Mouse (Mus musculus) embryonic facial prominence, embryonic 14.5 days (tissue): ENCODE data around the gene Fkrp. TPM values are rescaled to one million over a fixed set of nuclear protein-coding genes. Genes with fewer than 3 reads are reported as not detected.
A peak's percentile ranks its signal among the peaks of the same experiment; 100 is the strongest.

Experiments
- ATAC-seq: fragments of 200-750 bp; cut with Nextera tagmentation; 2 replicates; pipeline ENCODE4 v1.8.0; 2017; ENCODE audit warnings: low read depth, moderate number of reproducible peaks, moderate TSS enrichment
- DNase-seq: peaks from one replicate; pipeline ENCODE4 v3.0.0-alpha.2; 2015; ENCODE audit warnings: low spot score
- H3K27ac ChIP-seq: fragments of 300-500 bp; sonication (generic); replicated peaks from 2 replicates; pipeline ENCODE4 v1.5.1; 2014; ENCODE audit warnings: low read depth, mild to moderate bottlenecking, low read length, moderate library complexity
- H3K27me3 ChIP-seq: fragments of 300-500 bp; sonication (generic); replicated peaks from 2 replicates; pipeline ENCODE4 v1.6.1; 2014; ENCODE audit warnings: low read length; ENCODE audit not compliant: control insufficient read depth, insufficient read depth
- H3K36me3 ChIP-seq: fragments of 300-500 bp; sonication (generic); 2 replicates; pipeline ENCODE4 v1.6.1; 2014; ENCODE audit warnings: low read length, mixed read lengths; ENCODE audit not compliant: control insufficient read depth, insufficient read depth
- H3K4me1 ChIP-seq: fragments of 300-500 bp; sonication (generic); 2 replicates; pipeline ENCODE4 v1.6.1; 2014; ENCODE audit warnings: antibody characterized with exemption, low read length; ENCODE audit not compliant: control insufficient read depth, insufficient read depth
- H3K4me2 ChIP-seq: fragments of 300-500 bp; sonication (generic); 2 replicates; pipeline ENCODE4 v1.6.1; 2014; ENCODE audit warnings: low read depth, mild to moderate bottlenecking, low read length, moderate library complexity, mixed read lengths
- H3K4me3 ChIP-seq: fragments of 300-500 bp; sonication (generic); 2 replicates; pipeline ENCODE4 v1.5.1; 2014; ENCODE audit warnings: low read depth, mild to moderate bottlenecking, low read length
- H3K9ac ChIP-seq: fragments of 300-500 bp; sonication (generic); 2 replicates; pipeline ENCODE4 v1.6.1; 2014; ENCODE audit warnings: low read depth, mild to moderate bottlenecking, low read length, moderate library complexity, mixed read lengths
- H3K9me3 ChIP-seq: fragments of 300-500 bp; sonication (generic); 2 replicates; pipeline ENCODE4 v1.6.1; 2016; ENCODE audit warnings: low read length; ENCODE audit not compliant: control insufficient read depth
- WGBS: fragments of 180-500 bp; shearing (Covaris S2); extraction: QIAGEN DNeasy Blood & Tissue Kit; methylation state at CpG from one replicate; pipeline ENCODE4 v1.1.7; 2014; 5-methylcytosine and 5-hydroxymethylcytosine counted together
- polyA plus RNA-seq: library from polyadenylated mRNA; unstranded; fragments of >200 nt; fragmentation: Nextera tagmentation; extraction: Ambion mirVana; gene quantifications from 2 replicates; pipeline ENCODE4 v1.2.1, GENCODE M21; 2014

Gene Fkrp
- polyA plus RNA-seq, result 28.2 and 28.6 TPM in 2 replicates

DNA sequence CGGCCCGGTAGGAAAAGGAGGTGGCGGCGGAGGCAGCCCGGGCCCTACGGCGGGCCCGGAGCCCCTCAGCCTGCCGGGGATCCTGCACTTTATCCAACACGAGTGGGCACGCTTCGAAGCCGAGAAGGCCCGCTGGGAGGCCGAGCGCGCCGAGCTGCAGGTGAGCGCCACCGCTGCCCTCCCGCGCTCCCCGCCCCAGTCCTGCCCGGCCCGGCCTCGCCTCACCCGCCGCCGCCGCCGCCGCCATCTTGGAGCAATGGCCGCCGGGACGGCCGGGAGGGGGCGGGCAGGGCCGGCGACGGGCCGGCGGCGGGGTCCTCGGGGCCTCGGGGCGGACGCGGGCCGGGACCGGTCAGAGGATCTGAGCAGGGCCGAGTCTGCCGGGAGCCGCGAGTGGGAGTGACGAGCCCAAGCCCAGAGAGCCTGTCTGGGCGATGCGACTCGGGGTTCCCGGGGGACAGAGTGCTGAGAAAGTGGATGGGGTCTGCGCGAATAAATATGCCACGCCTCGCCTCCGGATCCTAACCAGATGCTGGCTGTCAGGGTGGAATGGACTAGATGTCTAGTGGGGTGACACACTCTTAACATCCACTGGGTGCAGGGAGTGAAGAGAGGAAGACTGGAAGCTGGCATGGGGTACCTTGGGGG, at the start of gene Fkrp:
Fkrp (minus strand) TSS at position 258 of the 648 bp plus-strand sequence.
- ATAC-seq, result peak; percentile 62
- peaks cover 13% of the 10 kb centered on the region; the same call in 1 of the 2 replicates for H3K36me3 ChIP-seq
- H3K4me2 ChIP-seq, result peak within 1 kb of the TSS; percentile 83
- peak within 1 kb of the TSS; percentile 100 for H3K9ac ChIP-seq
- 0% methylated on average over 24 of the region's 64 CpGs for WGBS
- peaks cover 41% of the 10 kb centered on the region for H3K4me1 ChIP-seq
- no peaks in the 10 kb centered on the region for H3K9me3 ChIP-seq
- peak within 1 kb of the TSS; percentile 99 for H3K4me3 ChIP-seq
- DNase-seq, result peak; percentile 34
- peak within 1 kb of the TSS; percentile 99 for H3K27ac ChIP-seq
- peaks cover 4% of the 10 kb centered on the region for H3K27me3 ChIP-seq

GRCm38 (mm10) chr7:16859902-16860651, 43.5 kb upstream of the Fkrp start:
- no peak for ATAC-seq
- Histone ChIP-seq H3K27ac (no peak overlapping the region), H3K27me3 (no peaks in the 10 kb centered on the region), H3K4me1 (no peaks in the 10 kb centered on the region), H3K4me2 (no peak overlapping the region), H3K4me3 (no peak overlapping the region), H3K9me3 (no peaks in the 10 kb centered on the region), H3K36me3 (peaks cover 81% of the 10 kb centered on the region), H3K9ac (no peak overlapping the region)
- WGBS, result 30% methylated on average over 5 of the region's 5 CpGs
- DNase-seq, result no peak

- ATAC-seq (no peak), DNase-seq (no peak)
- H3K4me1 ChIP-seq, result no peaks in the 10 kb centered on the region
- no peaks in the 10 kb centered on the region for H3K27me3 ChIP-seq
- H3K9me3 ChIP-seq, result no peaks in the 10 kb centered on the region
- no peak overlapping the region for H3K9ac ChIP-seq
- no peak overlapping the region for H3K4me2 ChIP-seq
- H3K4me3 ChIP-seq, result no peak overlapping the region
- 25% methylated on average over 17 of the region's 17 CpGs for WGBS
- peaks cover 81% of the 10 kb centered on the region for H3K36me3 ChIP-seq
- no peak overlapping the region for H3K27ac ChIP-seq
These were observed 41.8 kb upstream of the Fkrp start for GRCm38 (mm10) chr7:16858336-16858735.

GRCm38 (mm10) chr7:16853302-16853831, 36.8 kb upstream of the Fkrp start:
- no peaks in the 10 kb centered on the region for H3K4me1 ChIP-seq
- no peaks in the 10 kb centered on the region for H3K27me3 ChIP-seq
- WGBS, result 85% methylated on average over 14 of the region's 14 CpGs
- H3K9me3 ChIP-seq, result no peaks in the 10 kb centered on the region
- H3K9ac ChIP-seq, result no peak overlapping the region
- no peak overlapping the region for H3K27ac ChIP-seq
- ATAC-seq (no peak), DNase-seq (no peak)
- H3K4me2 ChIP-seq, result no peak overlapping the region
- H3K36me3 ChIP-seq, result peaks cover 85% of the 10 kb centered on the region
- no peak overlapping the region for H3K4me3 ChIP-seq

DNA sequence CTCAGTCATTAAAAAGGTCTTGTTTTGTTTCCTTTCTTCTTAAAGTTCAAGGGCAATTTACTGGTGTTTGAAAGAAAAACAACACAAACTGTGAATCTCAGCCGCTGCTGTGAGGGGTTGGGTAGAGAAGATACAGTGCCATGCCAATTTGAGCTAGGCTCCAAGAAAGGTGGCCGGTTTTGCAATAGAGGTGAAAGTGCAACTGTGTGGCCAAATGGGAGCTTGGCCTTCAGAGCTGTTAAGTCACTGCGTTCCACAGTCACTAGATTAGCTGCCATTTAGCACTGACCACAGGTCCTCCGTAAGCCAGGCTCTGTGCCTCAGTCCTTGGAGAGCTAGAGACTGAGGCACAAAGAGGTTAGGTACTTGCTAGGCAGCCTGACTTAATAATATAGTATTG, 35.1 kb upstream of the Fkrp start:
- DNase-seq (no peak), ATAC-seq (no peak)
- Histone ChIP-seq H3K4me1 (no peaks in the 10 kb centered on the region), H3K9me3 (no peaks in the 10 kb centered on the region), H3K4me3 (no peak overlapping the region), H3K27ac (no peak overlapping the region), H3K27me3 (no peaks in the 10 kb centered on the region), H3K9ac (no peak overlapping the region), H3K36me3 (peaks cover 84% of the 10 kb centered on the region), H3K4me2 (no peak overlapping the region)
- WGBS, result 90% methylated on average over 4 of the region's 4 CpGs

- ATAC-seq (no peak), DNase-seq (no peak)
- no peak overlapping the region for H3K4me3 ChIP-seq
- H3K4me1 ChIP-seq, result peaks cover 21% of the 10 kb centered on the region
- H3K27me3 ChIP-seq, result no peaks in the 10 kb centered on the region
- 29% methylated on average over 9 of the region's 17 CpGs for WGBS
- no peak overlapping the region for H3K9ac ChIP-seq
- no peaks in the 10 kb centered on the region for H3K9me3 ChIP-seq
- no peak overlapping the region for H3K4me2 ChIP-seq
- H3K36me3 ChIP-seq, result peaks cover 54% of the 10 kb centered on the region
- H3K27ac ChIP-seq, result no peak overlapping the region
These were observed 32.0 kb upstream of the Fkrp start for GRCm38 (mm10) chr7:16848579-16848978.

DNA sequence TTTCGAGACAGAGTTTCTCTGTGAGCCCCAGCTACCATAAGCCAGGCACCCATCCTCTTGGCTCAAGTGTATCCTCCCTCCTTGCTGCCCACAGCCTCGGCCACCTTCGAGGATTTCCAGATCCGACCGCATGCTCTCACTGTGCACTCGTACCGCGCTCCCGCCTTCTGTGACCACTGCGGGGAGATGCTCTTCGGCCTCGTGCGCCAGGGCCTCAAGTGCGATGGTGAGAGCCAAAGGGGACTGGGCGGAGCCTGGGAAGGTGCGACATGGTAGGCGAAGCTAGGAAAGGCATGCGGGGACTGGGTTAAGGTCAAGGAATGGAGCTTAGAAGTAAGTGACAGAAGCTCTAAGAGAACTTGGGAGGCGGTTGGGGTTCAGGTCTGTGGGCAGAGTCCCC, 31.0 kb upstream of the Fkrp start:
- Histone ChIP-seq H3K4me1 (peaks cover 21% of the 10 kb centered on the region), H3K9me3 (no peaks in the 10 kb centered on the region), H3K27ac (no peak overlapping the region), H3K9ac (no peak overlapping the region), H3K36me3 (peaks cover 43% of the 10 kb centered on the region), H3K4me2 (no peak overlapping the region), H3K4me3 (no peak overlapping the region), H3K27me3 (no peaks in the 10 kb centered on the region)
- WGBS, result 89% methylated on average over 19 of the region's 19 CpGs
- DNase-seq (no peak), ATAC-seq (no peak)

GRCm38 (mm10) chr7:16846775-16847174, 30.2 kb upstream of the Fkrp start:
- H3K4me3 ChIP-seq, result no peak overlapping the region
- 92% methylated on average over 5 of the region's 5 CpGs for WGBS
- no peaks in the 10 kb centered on the region for H3K9me3 ChIP-seq
- no peak overlapping the region for H3K9ac ChIP-seq
- ATAC-seq, result no peak
- DNase-seq, result no peak
- no peak overlapping the region for H3K27ac ChIP-seq
- H3K27me3 ChIP-seq, result no peaks in the 10 kb centered on the region
- peaks cover 40% of the 10 kb centered on the region for H3K36me3 ChIP-seq
- H3K4me2 ChIP-seq, result no peak overlapping the region
- peaks cover 24% of the 10 kb centered on the region for H3K4me1 ChIP-seq
